Mouse (Mus musculus): Measurements from ENCODE around the gene Plppr4. TPM values are rescaled to one million over a fixed set of nuclear protein-coding genes. Genes with fewer than 3 reads are reported as not detected.

Plppr4 gene
- 0.73 and 1.1 TPM in 2 replicates for polyA plus RNA-seq (2015; fragmentation: Nextera tagmentation; extraction: Ambion mirVana)

DNA sequence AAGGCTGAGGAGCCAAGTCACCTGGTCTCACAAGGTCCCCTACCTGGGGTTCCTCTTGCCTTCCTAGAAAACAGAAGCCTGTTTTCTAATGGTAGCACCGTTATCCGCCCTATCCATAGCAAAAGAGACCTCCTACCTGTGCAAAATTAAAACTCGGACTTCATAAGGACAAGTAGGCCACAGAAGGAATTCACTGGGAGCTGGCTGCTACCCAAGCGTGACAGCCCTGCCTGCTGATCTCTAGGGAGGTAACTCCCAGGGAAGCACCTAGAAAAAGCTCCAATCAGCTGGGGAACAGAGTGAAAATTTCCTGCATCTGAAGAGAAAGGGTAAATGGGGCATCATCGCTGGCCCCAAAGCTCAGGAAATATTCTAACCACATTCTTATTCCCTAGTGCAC lies at the start of gene Plppr4:
Gene Plppr4 (minus strand): TSS at position 349 of the 400 bp plus-strand sequence.
- H3K4me3 ChIP-seq (replicated peaks) = peak within 1 kb of the TSS; percentile 49
- peak within 1 kb of the TSS; percentile 85 for H3K4me2 ChIP-seq
- no peaks in the 10 kb centered on the region for H3K36me3 ChIP-seq
- H3K9ac ChIP-seq = peak within 1 kb of the TSS; percentile 31; the same call in 1 of the 2 replicates
- ATAC-seq (replicated peaks; ENCODE audit: low FRiP score) = peak; percentile 85
- peaks cover 14% of the 10 kb centered on the region for H3K4me1 ChIP-seq
- no peaks in the 10 kb centered on the region for H3K9me3 ChIP-seq (replicated peaks)
- peaks cover 8% of the 10 kb centered on the region for H3K27me3 ChIP-seq
- H3K27ac ChIP-seq = peak within 1 kb of the TSS; percentile 70
- 26% methylated on average over 5 of the region's 5 CpGs for WGBS

DNA sequence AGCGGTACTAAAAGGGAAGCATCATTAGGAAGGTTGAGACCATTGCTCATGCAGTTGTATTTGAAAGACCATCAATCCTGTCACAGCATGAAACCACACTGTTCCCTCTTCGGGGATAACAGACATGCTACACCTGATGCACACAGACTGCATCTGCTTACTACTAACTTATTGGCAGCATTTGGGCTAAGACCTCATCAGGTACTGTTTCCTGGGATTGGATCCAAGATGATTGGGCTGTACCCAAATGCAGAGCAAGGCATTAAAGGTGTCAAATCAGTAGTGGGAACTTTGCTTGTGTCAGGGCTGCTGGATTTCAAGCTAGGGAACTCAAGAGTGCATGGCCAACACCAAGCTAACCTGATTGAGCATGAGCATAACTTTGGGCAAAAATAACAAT lies 45.1 kb upstream of the Plppr4 start:
- 87% methylated on average over 2 of the region's 2 CpGs for WGBS
- H3K4me2 ChIP-seq = no peak overlapping the region
- H3K36me3 ChIP-seq = no peaks in the 10 kb centered on the region
- no peak overlapping the region for H3K9ac ChIP-seq
- no peak overlapping the region for H3K27ac ChIP-seq
- H3K4me3 ChIP-seq (replicated peaks) = no peak overlapping the region
- no peaks in the 10 kb centered on the region for H3K27me3 ChIP-seq
- no peak for ATAC-seq (replicated peaks; ENCODE audit: low FRiP score)
- no peaks in the 10 kb centered on the region for H3K4me1 ChIP-seq
- no peaks in the 10 kb centered on the region for H3K9me3 ChIP-seq (replicated peaks)

DNA sequence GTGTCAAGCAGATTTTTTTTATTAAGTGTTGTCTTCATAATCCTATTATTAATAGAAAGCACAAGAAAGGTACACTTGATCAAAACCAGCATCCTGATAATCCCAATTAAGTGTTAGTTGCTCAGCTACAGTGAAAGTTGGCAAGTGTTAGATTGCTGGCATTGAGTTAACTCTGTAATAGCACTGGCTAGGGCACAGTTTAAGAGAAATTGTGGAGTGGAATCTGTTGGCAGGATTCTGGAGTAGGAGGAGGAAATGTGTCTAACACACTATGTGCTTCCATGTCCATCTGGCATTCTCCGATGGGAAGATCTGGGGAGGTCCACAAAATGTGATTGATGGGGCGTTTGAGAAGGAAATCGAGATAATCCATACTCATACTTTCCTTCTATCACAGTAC lies 43.1 kb upstream of the Plppr4 start:
- Histone ChIP-seq H3K4me1 (no peaks in the 10 kb centered on the region), H3K27me3 (no peaks in the 10 kb centered on the region), H3K36me3 (no peaks in the 10 kb centered on the region), H3K4me3 (replicated peaks) (no peak overlapping the region), H3K4me2 (no peak overlapping the region), H3K27ac (no peak overlapping the region), H3K9ac (no peak overlapping the region), H3K9me3 (replicated peaks) (no peaks in the 10 kb centered on the region)
- ATAC-seq (replicated peaks; ENCODE audit: low FRiP score) = no peak
- 90% methylated on average over 3 of the region's 3 CpGs for WGBS

DNA sequence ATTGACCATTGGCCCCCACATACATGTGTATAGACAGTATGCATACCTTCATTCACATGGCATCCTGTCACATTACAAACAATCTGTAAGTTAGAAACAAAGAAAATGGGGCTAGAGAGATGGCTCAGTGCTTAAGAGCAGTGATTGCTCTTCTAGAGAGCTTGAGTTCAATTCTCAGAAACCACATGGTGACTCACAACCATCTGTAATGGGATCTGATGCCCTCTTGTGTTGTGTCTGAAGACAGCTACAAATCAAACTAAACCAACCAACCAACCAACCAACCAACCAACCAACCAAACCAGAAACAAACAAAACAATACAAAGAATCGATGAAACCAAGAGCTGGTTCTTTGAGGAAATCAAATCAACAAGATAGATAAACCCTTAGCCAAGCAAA lies 5.4 kb upstream of the Plppr4 start:
- Histone ChIP-seq H3K27ac (no peak overlapping the region), H3K4me1 (no peaks in the 10 kb centered on the region), H3K27me3 (no peaks in the 10 kb centered on the region), H3K9ac (no peak overlapping the region), H3K36me3 (no peaks in the 10 kb centered on the region), H3K4me3 (replicated peaks) (no peak overlapping the region), H3K4me2 (no peak overlapping the region), H3K9me3 (replicated peaks) (no peaks in the 10 kb centered on the region)
- no peak for ATAC-seq (replicated peaks; ENCODE audit: low FRiP score)
- 93% methylated on average over 1 of the region's 1 CpGs for WGBS

DNA sequence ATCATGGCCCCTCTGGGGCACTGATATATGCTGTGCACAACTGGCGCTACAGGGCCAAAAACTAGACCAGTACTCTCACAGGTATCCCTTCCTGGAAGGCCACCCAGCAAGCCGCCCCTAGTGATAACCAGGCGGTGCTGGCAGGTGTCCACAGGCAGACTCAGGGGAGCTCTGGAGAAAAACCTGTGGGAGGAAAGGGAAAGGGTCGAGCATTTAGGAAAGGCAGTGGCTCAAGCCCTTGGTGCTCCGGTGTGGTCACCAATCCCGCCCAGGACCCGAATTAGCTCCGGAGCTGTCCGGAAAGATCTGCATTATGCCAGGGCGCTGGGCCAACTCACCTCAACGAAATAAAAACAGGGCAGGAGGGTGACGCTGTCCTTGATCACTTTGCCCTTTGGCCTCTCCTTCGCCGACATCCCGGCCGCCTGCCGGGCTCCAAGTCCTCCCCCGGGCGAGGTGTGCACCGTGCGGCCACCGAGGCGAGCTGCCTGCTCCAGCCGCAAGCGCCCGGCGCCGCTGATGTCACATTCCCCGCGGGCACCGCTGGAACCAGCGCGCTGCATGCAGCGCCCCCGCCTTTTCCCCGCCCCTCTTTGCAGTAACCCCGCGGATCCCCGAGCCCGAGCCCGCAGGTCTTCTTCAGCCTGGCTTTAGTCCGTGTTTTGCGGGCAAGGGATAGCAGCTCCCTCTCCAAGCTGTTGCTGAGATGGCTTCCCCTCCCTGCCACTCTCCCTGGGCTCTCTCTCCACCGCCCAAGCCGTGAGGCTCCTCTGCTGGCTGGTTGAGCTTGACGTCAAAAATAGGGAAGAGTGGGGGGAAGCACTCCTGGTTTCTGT lies 772 bp downstream of the Plppr4 start:
- ATAC-seq (replicated peaks; ENCODE audit: low FRiP score) = peak; percentile 93
- Histone ChIP-seq H3K9ac (peak overlapping the region; percentile 31; the same call in 1 of the 2 replicates), H3K27me3 (peaks cover 8% of the 10 kb centered on the region), H3K9me3 (replicated peaks) (no peaks in the 10 kb centered on the region), H3K27ac (peak overlapping the region; percentile 70), H3K36me3 (no peaks in the 10 kb centered on the region), H3K4me3 (replicated peaks) (peak overlapping the region; percentile 49), H3K4me2 (peak overlapping the region; percentile 85), H3K4me1 (peaks cover 14% of the 10 kb centered on the region)
- 1% methylated on average over 46 of the region's 46 CpGs for WGBS

DNA sequence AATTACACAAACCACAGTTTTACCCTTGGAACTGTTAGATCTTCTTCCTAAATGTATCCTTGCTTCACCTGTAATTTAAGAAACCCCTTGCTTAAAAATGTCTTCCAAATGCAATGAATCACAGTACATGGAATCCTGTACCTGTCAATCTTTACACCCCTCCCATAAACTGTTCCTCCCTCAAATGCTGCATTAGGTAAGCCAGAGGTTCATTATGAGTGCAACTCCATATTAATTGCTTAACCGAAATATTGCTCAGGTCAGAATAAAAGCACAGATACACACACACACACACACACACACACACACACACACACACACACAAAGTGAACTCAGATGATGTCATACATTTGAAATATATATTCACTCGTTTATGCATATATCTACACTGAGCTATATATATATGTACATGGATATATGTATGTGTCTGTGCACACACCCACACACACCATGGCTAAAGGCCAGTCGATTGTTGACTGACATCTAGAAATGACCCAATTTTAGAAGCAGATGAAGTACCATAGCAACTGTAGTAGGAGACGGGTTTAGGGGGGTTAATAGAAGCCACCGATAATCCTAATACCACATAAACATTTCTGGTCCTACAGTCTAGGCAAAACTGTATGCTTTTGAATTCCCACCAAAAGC lies 1.6 kb downstream of the Plppr4 start:
- no peaks in the 10 kb centered on the region for H3K9me3 ChIP-seq (replicated peaks)
- no peak overlapping the region for H3K27ac ChIP-seq
- no peak for ATAC-seq (replicated peaks; ENCODE audit: low FRiP score)
- H3K36me3 ChIP-seq = no peaks in the 10 kb centered on the region
- H3K4me2 ChIP-seq = peak overlapping the region; percentile 85
- H3K4me3 ChIP-seq (replicated peaks) = no peak overlapping the region
- peaks cover 14% of the 10 kb centered on the region for H3K4me1 ChIP-seq
- H3K27me3 ChIP-seq = peaks cover 8% of the 10 kb centered on the region
- WGBS = 89% methylated on average over 5 of the region's 5 CpGs
- no peak overlapping the region for H3K9ac ChIP-seq

DNA sequence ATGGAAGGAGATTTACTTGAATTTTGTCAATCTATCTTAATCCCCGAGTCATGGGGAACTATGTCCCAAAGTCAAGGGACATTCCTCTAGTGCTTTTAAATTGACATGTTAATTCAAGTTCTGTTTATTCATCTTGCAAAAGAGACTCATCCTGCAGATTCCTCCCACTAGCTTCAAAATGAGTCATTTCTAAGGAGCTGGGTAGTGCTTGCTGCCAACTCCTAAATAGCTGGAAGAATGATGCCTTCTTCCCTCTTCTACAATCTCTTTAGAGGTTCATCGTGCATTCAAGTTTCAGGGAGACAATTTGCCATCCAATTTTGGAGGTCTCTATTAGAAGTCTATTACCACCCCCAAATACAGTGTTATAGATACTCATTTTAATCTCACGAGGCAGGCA lies 3.3 kb downstream of the Plppr4 start:
- Histone ChIP-seq H3K36me3 (no peaks in the 10 kb centered on the region), H3K4me3 (replicated peaks) (no peak overlapping the region), H3K9me3 (replicated peaks) (no peaks in the 10 kb centered on the region), H3K27ac (no peak overlapping the region), H3K9ac (no peak overlapping the region), H3K4me1 (peaks cover 14% of the 10 kb centered on the region), H3K4me2 (no peak overlapping the region), H3K27me3 (peaks cover 8% of the 10 kb centered on the region)
- no peak for ATAC-seq (replicated peaks; ENCODE audit: low FRiP score)
- WGBS = 87% methylated on average over 3 of the region's 3 CpGs

DNA sequence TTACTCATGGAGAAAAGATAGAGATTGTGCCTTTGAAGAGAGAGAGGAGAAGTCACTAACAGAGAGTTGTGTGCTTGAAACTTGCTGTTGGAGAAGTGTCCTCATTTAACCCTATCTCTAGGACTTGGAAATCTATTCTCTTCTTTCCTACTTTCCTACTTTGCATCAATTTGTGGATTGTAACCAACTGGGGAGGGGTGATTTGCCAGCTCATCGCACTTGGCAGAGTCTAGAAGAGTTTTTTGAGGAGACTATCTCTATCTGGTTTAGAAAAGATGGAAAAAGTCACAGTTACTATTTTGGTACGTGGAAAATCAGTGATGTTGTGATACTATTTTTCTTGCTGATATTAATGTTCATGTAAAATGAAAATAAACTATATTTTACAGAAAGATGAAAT lies 6.7 kb downstream of the Plppr4 start:
- Histone ChIP-seq H3K4me1 (no peaks in the 10 kb centered on the region), H3K27ac (no peak overlapping the region), H3K4me2 (no peak overlapping the region), H3K36me3 (no peaks in the 10 kb centered on the region), H3K4me3 (replicated peaks) (no peak overlapping the region), H3K27me3 (no peaks in the 10 kb centered on the region), H3K9ac (no peak overlapping the region), H3K9me3 (replicated peaks) (no peaks in the 10 kb centered on the region)
- no peak for ATAC-seq (replicated peaks; ENCODE audit: low FRiP score)
- WGBS = 82% methylated on average over 2 of the region's 2 CpGs

DNA sequence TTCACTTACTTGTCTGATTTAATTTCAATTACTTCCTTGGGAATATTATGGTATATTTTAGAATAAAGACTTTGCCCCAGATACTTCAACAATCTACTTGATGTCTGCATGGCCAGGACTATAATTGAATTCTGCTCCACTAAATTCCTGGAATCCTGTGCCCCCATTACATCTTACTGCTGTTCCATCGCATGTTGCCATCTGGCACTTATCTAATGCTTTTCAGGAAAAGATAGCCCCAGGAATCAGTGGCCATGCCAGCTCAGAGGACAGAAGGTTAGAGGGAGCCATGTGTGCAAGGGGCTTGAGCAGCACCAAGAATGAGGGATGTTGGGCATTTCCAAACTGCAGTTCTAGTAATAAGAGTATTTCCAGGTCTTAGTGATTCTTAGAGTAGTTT lies 14.3 kb downstream of the Plppr4 start:
- Histone ChIP-seq H3K4me3 (replicated peaks) (no peak overlapping the region), H3K36me3 (no peaks in the 10 kb centered on the region), H3K27ac (no peak overlapping the region), H3K27me3 (no peaks in the 10 kb centered on the region), H3K9me3 (replicated peaks) (no peaks in the 10 kb centered on the region), H3K4me1 (no peaks in the 10 kb centered on the region), H3K9ac (no peak overlapping the region), H3K4me2 (no peak overlapping the region)
- ATAC-seq (replicated peaks; ENCODE audit: low FRiP score) = no peak
- WGBS = 84% methylated on average over 1 of the region's 1 CpGs

DNA sequence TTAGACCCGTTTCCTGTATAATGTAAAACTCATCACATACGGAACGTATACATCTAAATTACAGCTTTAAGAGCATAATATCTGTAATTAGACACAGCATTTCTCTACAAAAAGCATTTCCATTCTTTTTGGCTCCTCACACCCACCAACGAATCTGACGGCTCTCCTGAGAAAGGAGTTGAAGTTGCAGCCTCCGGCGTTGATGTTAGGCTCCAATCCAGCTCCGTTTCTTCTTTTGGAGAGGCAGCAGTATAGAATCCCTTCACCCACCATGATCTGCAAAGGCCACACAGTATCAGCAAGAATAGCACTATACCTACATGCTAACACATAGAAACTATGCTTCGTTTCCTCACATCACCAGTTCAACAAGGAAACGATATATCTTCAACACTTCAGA lies 29.2 kb downstream of the Plppr4 start:
- Histone ChIP-seq H3K36me3 (no peaks in the 10 kb centered on the region), H3K27me3 (no peaks in the 10 kb centered on the region), H3K27ac (no peak overlapping the region), H3K9ac (no peak overlapping the region), H3K4me2 (no peak overlapping the region), H3K4me3 (replicated peaks) (no peak overlapping the region), H3K9me3 (replicated peaks) (no peaks in the 10 kb centered on the region), H3K4me1 (no peaks in the 10 kb centered on the region)
- ATAC-seq (replicated peaks; ENCODE audit: low FRiP score) = no peak
- WGBS = 85% methylated on average over 10 of the region's 10 CpGs

DNA sequence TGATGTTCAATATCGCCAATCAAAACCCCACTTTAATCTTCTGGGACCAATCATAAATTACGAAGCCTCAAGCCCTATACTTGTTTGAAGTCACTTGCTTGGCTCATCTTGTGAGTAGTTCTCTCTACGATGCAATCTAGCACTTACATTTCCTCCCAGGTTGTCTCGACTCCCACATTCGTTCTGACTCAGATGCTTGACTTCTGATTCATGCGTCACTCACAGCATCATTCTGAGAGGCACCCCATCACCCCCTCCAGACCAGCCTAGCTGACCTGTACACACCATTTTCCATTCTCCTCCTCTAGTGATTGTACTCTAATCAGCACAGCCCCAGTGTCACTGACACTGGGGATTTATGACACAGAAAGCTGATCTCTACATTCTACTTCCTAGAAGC lies 31.2 kb downstream of the Plppr4 start:
- Histone ChIP-seq H3K36me3 (no peaks in the 10 kb centered on the region), H3K9me3 (replicated peaks) (no peaks in the 10 kb centered on the region), H3K4me3 (replicated peaks) (no peak overlapping the region), H3K27me3 (no peaks in the 10 kb centered on the region), H3K4me2 (no peak overlapping the region), H3K4me1 (no peaks in the 10 kb centered on the region), H3K9ac (no peak overlapping the region), H3K27ac (no peak overlapping the region)
- no peak; the same call in 1 of the 2 replicates for ATAC-seq (replicated peaks; ENCODE audit: low FRiP score)
- WGBS = 47% methylated on average over 6 of the region's 6 CpGs

DNA sequence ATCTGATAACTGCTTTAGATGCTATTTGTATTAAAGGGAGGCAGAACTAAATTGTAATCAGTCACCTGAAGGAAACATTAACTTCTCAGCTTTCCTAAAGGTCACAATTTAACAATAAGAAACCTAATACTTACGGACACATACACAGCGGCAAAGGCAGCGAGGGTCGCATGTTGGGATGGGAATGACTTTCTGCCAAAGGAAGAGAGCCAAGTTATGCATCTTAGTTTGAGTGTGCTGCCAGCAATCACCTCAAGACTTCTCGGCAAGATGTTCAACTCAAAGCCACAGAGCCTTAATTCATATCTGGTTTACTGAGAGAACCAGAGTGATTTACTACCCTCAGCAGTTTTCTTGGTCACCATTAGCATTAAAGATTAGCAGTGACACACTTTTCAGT lies 34.1 kb downstream of the Plppr4 start:
- Histone ChIP-seq H3K9me3 (replicated peaks) (no peaks in the 10 kb centered on the region), H3K4me2 (no peak overlapping the region), H3K4me1 (no peaks in the 10 kb centered on the region), H3K4me3 (replicated peaks) (no peak overlapping the region), H3K27me3 (no peaks in the 10 kb centered on the region), H3K27ac (no peak overlapping the region), H3K36me3 (no peaks in the 10 kb centered on the region), H3K9ac (no peak overlapping the region)
- WGBS = 56% methylated on average over 5 of the region's 5 CpGs
- no peak for ATAC-seq (replicated peaks; ENCODE audit: low FRiP score)

Measured in kidney, embryonic 15.5 days (tissue).